Mouse (Mus musculus): ENCODE results near the gene Dtd1.

DNA sequence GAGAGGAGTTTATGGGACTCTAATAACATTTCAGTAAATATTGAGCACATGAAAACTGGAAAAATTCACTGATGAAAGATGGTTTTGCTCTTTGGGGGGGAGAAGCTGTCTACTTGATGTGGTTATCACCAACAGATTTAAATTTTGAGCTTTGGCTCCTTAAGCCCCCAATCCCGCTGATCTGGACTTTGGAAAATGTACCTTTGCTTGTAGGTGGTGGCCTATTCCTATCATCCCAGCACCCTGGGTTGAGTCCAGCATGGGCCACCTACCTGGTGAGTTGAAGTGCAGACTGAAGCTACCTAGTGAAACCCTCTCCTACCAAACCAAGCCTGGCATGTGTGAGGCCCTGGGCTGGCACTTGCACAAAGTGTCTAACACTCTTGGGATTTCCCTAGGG is 1.9 kb downstream of the Dtd1 start:
- TF ChIP-seq GATA1 (IDR thresholded peaks at IDR 0.05; ENCODE audit: borderline replicate concordance, low read length) (no peak), FLI1 (IDR thresholded peaks at IDR 0.05; ENCODE audit: low read length) (no peak)
